Mouse (Mus musculus) kidney, postnatal 14 days (tissue): ENCODE results near the gene S100pbp.

ENCODE experiments used
- DNase-seq: peaks from one replicate; pipeline ENCODE4 v3.0.0; 2022; ENCODE audit warnings: mixed read lengths

Gene S100pbp

GRCm38 (mm10) chr4:129147552-129148103 lies 41.9 kb downstream of the S100pbp start:
- DNase-seq, result no peak

DNA sequence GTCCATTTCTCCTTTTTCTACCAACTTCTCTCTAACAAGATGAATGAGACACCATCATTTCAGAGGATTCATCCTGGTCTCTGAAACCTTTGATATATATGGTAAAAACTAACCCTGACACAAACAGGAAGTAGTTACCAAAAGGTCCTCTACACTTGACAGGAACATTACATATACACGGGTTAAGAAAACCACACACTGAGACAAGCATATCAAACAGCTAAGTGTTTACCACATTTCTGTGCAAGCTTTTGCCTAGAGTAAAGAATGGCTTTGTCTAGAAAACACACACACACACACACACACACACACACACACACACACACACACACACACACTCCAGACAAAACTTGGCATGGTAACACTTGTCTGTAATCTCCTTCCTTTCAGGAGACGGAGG lies 43.1 kb downstream of the S100pbp start:
- DNase-seq, result no peak

DNA sequence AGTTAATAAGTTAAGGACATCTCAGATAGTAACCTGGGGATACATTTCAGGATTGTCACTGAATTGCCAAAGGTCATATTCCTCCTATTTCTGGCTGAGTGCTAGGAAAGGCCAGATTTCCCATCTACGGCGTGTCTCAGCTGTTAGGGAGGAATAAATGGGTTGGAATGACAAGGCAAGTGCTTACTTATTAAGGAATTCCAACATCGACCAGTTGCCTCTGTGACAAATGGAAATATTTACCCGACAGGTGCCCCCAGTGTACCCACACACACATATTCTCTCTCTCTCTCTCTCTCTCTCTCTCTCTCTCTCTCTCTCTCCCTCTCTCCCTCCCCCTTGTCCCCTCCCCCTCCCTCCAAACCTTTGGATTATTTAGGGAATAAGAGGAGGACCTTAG lies 43.6 kb downstream of the S100pbp start:
- DNase-seq, result no peak

DNA sequence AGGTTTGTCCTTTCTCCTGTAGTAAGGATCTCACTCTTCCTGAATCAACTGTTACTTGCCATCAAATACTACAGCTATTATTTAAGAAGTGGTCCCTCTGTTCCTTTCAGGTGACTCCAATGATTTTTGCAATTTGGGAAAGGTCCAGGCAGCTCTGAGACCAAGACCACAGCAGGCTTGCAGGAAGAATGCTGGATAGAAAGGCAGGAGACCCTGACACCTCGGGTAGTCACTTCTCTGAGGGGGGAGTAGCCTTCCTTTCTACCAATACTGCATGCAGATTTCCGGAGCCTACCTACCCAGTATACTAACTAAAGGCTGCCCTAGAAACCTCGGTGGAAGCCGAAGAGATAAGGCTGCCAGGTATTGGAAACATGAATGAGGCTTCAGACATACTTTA lies 44.1 kb downstream of the S100pbp start:
- DNase-seq, result no peak

DNA sequence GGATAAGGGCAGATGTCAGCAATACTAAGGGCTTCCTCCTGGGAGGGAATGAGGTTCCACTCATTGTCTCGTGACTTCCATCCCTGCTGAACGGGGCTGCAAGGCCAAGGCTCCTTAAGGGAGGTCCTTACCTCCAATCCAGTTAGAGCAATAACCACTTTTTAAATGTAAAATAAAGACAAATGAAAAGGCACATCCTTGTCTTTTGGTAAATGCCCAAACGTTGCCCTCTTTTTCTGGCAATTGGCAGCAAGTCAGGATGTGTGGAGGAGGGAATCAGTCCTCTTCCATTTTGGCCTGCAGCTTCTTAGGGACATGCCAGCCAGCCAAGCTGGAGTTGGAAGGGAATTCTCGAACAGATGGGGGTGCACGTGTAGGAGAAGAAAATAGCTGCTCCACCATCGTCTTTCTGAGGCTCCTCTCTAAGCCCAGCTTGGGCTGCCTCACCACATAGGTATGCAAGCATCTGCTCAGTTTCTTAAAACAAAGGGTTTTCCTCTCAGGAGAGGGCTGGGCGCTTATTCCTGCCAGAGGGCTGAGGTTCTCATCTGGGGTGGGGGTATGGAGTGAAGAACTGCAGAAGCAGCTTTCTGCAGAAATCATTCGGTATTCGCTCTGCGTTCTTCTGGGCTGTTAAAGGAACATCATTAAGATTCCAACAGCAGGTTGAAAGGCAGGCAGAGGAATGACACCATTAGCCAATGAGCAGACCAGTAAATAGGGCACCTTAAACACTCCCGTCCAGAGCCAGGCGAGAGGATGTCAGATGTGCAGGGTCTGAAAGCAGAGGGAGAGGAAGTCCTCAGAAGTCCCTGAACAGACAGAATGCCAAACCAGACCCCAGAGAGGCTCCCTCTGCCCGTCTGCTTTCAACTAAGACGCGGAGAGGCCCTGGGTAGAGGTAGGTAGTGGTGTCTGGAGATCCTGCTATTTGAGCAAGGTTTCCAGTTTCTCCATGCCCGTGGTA lies 44.8 kb downstream of the S100pbp start:
- DNase-seq, result no peak

- DNase-seq, result no peak
These were observed 46.0 kb downstream of the S100pbp start for GRCm38 (mm10) chr4:129143509-129143908.

GRCm38 (mm10) chr4:129142439-129143045 lies 47.0 kb downstream of the S100pbp start:
- DNase-seq, result no peak

DNA sequence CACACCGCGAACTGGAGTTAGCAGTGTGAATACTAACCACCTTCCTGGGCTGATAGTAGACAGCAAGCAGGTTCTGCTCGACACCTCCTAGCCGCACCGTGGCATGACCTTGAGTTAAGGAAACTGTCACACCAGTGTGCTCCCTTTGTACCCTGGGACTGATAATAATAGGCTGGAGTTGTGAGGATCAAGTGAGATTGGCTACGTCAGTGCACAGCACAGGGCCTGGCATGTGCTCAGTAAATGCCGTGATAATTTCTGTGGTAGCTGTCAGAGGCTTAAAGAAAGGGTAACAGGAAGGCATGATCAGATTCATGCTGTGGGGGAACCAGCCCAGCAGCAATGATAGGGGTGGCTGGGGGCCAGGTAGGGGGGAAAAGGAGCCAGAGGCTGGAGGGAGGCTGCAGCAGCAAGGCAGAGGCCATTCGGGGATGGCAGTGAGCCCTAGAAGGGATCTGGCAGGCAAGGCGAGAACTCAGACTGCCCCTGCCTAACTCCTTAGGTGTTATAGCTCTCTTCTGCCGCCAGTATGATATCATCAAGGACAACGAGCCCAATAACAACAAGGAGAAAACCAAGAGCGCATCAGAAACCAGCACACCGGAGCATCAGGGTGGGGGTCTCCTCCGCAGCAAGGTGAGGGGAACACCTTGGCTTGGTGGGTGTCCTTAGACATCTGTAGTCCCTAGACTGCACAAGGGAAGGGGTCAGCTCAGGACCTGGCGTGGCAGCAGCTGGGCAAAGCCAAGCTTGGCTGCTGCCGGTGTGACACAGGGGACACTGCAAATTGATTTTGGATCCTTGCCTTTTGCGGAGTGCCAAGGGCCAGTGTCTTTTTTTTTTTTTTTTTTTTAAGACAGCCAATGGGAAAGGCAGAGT lies 47.7 kb downstream of the S100pbp start:
- no peak for DNase-seq

- DNase-seq, result no peak
These were observed 48.7 kb downstream of the S100pbp start for GRCm38 (mm10) chr4:129140808-129141207.

DNA sequence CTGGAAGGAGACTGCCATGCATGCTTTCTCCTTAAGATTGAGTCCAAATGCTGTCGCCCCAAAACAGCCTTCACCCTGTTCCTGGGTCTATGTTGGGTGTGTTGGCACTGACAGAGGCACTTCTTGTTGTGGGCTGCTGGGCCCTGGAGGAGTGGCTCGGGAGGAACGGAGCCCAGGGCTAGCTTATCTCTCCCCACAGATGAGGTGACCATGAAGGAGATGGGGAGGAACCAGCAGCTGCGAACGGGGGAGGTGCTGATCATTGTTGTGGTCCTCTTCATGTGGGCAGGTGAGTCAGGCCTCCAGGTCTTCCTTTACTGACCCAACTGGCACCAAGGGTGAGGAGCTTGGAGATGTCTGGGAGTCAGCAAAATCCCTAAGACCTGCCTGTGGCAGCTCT lies 49.9 kb downstream of the S100pbp start:
- DNase-seq, result no peak

DNA sequence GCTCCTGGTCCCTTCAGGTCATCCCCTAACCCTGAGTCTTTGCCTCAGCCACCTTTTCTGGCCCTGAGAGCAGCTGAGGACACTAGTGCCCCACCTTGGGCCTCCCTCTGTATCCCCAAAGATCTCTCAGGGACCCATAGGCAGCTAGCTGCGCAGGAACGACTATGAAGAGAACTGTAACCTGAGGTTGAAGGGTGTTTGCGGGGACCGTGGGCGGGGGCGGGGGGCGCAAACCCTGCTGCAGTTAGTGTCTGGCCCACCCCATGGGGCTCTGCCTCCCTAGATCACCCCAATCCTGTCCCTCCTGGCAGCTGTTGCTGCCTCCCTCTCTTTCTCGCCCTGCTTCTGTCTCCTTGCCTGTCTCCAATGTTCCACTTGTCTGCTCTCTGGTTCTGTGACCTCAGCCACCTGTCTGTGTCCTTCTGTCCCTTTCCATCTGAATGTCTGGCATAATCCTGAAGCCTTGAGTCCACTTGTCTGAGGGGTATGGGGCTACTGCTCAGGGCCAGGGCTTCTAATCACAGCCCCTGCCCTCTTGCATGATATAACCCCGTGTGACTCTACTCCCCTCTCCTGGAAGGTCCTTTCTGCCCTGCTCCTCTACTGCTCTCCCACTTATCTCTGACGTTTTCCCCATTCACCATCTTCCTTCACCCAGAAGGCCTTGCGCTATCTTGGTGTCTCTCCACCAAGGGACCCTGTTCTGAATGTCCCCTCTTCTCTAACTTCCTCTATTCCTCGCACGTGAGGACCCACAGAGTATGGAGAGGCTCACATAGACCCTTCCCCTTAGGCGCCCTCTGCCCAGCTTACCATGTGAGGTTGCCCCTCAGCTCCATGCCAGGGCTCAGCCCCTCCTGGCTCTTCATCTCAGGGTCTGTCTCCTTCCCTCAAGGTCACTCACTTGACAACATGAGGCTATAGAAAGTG lies 51.9 kb downstream of the S100pbp start:
- no peak for DNase-seq

- DNase-seq, result peak; percentile 30
These were observed 52.7 kb downstream of the S100pbp start, which contains the start of gene Fndc5 for GRCm38 (mm10) chr4:129136579-129137391. Gene Fndc5 (plus strand): TSS chr4:129136999.

- no peak for DNase-seq
These were observed 53.3 kb downstream of the S100pbp start for GRCm38 (mm10) chr4:129136189-129136578.

DNA sequence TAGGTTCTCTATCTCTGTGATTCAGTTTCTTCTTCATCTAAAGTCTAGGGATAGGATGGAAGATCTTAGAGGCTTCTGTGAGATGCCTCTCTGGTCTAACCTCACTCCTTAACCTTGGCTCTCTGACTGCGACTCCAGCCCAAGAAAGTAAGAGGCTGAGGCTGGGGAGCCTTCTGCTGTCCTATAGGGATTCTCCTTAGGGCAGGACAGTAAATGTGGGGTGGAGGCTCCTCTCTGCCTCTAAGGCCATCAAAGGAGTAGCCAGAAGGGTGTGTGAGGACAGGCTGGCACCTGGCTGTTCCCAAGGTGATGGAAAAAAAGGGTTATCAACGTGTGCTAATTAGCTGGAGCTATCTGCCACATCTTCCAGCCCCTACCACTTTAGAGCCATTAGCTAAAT lies 53.9 kb downstream of the S100pbp start:
- DNase-seq, result no peak

DNA sequence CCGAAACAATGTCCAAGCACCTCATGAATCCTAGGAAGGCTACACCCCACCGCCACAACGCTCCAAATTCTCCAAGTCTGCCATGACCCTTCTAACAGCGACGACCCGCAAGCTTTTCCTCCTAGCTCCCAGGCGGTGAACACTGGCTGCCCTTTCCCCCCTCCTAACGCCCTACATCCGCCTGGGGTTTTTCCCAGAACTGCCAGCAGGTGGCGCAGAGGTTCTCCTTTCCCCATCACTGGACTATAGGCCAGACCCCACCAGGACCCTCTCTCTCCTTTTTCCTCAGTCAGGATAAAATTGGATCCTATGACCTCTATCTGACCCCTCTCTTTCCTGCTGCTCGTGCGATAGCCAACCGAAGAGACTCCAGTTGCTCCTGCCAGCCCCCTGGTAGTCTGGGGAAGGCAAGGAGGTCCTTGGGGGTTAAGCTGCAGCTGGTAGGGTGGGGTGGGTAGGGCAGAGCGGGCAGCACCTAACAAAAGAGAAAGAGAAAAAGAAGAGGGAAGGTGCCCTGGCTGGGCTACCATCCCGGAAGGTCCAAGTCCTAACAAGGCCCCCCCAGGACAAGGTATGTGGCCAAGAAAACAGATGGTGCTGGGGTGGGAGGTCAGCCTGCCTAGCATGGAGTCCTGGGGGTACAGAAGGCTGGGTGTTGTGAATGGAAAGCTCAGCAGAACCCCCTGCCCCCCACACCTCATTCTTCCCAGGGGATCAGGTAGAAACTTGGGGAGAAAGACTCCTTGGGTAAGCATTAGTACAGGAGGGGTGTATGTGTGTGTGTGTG lies 54.5 kb downstream of the S100pbp start:
- peak; percentile 80 for DNase-seq

GRCm38 (mm10) chr4:129130755-129131303 lies 58.7 kb downstream of the S100pbp start:
- peak; percentile 53 for DNase-seq

DNA sequence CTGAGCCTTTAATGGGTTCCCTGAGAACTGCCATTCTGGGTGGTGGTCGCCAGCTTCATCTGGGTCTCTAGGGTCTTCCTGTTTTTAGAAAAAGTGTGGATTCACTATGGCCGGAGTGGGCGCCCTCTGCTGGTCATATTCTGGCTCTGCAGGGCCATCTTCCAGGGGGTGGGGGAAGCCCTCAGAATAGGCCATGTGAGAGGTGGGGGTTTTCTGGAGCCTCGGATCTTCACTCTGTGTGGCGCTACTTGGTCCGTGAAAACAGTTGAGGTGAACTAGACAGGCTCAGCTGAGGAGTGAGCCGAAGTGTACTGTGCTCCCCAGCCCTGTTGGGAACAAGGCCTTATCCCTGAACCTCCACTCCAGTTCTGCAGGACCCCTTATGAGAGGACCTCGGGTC lies 59.4 kb downstream of the S100pbp start:
- no peak for DNase-seq

GRCm38 (mm10) chr4:129129387-129129786 lies 60.1 kb downstream of the S100pbp start:
- no peak for DNase-seq

DNA sequence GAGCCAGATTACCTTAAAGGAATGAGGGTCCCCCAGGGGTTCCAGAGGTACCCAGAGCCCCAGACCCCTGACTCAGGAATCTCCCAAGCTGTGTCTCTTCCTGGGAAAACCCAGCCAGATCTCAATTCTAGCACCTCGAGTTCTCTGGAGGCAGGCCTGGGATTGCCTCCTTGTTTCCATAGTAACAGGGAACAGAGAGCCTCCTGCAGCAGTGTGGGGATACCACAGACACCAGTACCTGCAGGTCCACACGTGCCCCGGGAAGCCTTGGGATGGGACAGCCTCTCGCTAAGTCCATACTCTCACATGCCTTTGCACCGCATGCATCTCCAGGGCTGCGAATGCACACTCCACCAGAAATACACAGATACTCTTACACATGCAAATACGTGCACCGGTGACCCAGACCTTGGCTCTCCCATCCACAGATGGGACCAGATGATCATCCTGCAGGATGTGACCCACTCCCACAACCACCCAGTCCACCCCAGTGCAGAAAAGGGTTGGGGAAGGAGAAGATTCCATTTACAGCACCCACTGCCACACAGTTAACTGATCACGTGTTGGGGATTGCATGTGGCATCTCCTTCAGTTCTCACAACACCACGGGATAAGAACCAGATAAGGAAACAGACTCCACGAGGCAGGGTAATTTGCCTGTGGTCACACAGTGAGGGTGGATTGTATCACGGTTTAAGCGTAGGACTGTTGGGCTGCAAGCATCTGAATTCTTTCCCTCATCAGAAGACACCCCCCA lies 60.8 kb downstream of the S100pbp start:
- DNase-seq, result no peak
